Mouse (Mus musculus): ENCODE measurements around the gene Gm3147. TPM values are rescaled to one million over a fixed set of nuclear protein-coding genes. Genes with fewer than 3 reads are reported as not detected.
"Not testable (repeated sequence)": the region's sequence is repeated elsewhere in the genome, so short reads cannot be mapped to it uniquely, and the experiment has no call there.

Gene Gm3147
- polyA plus RNA-seq (2015; fragmentation: Nextera tagmentation; extraction: Ambion mirVana): not detected in 2 replicates

DNA sequence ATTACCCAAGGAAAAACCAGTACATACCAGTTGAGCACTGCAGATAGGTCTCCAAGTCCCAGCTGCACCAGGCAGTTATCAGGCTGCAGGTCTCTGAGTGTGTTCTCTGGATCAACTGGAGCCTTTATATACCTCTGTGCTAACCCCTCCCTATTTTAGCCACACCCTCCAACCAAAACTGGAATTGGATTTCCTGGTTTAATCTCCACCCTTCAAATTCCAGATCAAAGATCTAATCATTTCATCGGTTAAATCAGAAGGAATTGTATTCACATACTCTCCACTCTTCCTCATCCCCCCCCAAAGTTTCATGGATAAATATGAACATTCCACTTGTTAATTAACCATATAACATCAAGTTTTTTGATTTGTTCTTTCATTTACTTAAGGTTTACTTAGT is at the start of gene Gm3147:
Gene Gm3147, minus strand, starts transcription at position 101 of the 400 bp plus-strand sequence.
- H3K36me3 ChIP-seq (ENCODE audit: control insufficient read depth, insufficient read depth, low read length); H3K4me2 ChIP-seq (ENCODE audit: low read depth, low read length); H3K27ac ChIP-seq (ENCODE audit: low read length); H3K27me3 ChIP-seq (ENCODE audit: control insufficient read depth, insufficient read depth, low read depth, low read length); H3K9me3 ChIP-seq (ENCODE audit: control insufficient read depth, low read length); ATAC-seq (ENCODE audit: low read depth); H3K4me3 ChIP-seq (ENCODE audit: low read length); H3K9ac ChIP-seq (ENCODE audit: low read length); H3K4me1 ChIP-seq (replicated peaks; ENCODE audit: control insufficient read depth, insufficient read depth, low read length): not testable (repeated sequence)
- no CpG with 5 or more reads among the region's 1 CpGs for WGBS

- not testable (repeated sequence) for H3K4me3 ChIP-seq (ENCODE audit: low read length); H3K27me3 ChIP-seq (ENCODE audit: control insufficient read depth, insufficient read depth, low read depth, low read length); H3K4me2 ChIP-seq (ENCODE audit: low read depth, low read length); H3K36me3 ChIP-seq (ENCODE audit: control insufficient read depth, insufficient read depth, low read length); H3K9ac ChIP-seq (ENCODE audit: low read length); H3K4me1 ChIP-seq (replicated peaks; ENCODE audit: control insufficient read depth, insufficient read depth, low read length); ATAC-seq (ENCODE audit: low read depth); H3K27ac ChIP-seq (ENCODE audit: low read length); H3K9me3 ChIP-seq (ENCODE audit: control insufficient read depth, low read length)
- no CpG with 5 or more reads among the region's 2 CpGs for WGBS
These were observed 31.9 kb upstream of the Gm3147 start, which contains the start of gene Gm6205 for GRCm38 (mm10) chr5:94648082-94648481. Gene Gm6205 (plus strand): TSS chr5:94648382.

DNA sequence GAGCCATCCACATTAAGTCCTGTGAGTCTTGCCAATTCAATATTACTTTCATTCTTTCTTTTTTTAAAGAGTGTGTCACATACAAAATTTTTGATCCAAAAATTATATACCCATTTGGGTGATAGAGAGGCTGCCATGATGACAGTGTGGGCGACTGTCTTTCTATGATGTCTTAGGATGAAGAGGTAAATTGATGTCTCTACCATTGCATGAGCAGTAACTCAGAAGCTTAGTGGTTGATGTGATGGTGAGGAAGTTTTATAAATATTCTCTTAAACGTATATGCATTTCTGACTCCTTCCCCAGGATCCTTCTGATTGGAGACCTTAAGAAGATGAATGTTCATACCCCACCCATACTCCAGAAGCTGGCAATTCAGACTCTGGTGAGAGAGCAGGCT is 7.5 kb upstream of the Gm3147 start, which contains the start of gene Gm6509:
Gene Gm6509, plus strand, starts transcription at position 301 of the 400 bp plus-strand sequence.
- not testable (repeated sequence) for H3K27ac ChIP-seq (ENCODE audit: low read length); H3K4me3 ChIP-seq (ENCODE audit: low read length); H3K4me1 ChIP-seq (replicated peaks; ENCODE audit: control insufficient read depth, insufficient read depth, low read length); H3K4me2 ChIP-seq (ENCODE audit: low read depth, low read length); H3K36me3 ChIP-seq (ENCODE audit: control insufficient read depth, insufficient read depth, low read length); H3K9me3 ChIP-seq (ENCODE audit: control insufficient read depth, low read length); H3K27me3 ChIP-seq (ENCODE audit: control insufficient read depth, insufficient read depth, low read depth, low read length); ATAC-seq (ENCODE audit: low read depth); H3K9ac ChIP-seq (ENCODE audit: low read length)
- no CpG with 5 or more reads among the region's 2 CpGs for WGBS

Other genes with a start within 250 kb of the Gm3147 start
- not detected in 2 replicates for gene Gm7682, start 170.6 kb downstream of the Gm3147 start, polyA plus RNA-seq (2015; fragmentation: Nextera tagmentation; extraction: Ambion mirVana)
- gene Gm3139, start 90.1 kb downstream of the Gm3147 start, polyA plus RNA-seq (2015; fragmentation: Nextera tagmentation; extraction: Ambion mirVana): not detected in 2 replicates
- not detected in 2 replicates for gene Gm6509, start 7.6 kb upstream of the Gm3147 start, polyA plus RNA-seq (2015; fragmentation: Nextera tagmentation; extraction: Ambion mirVana)
- not detected in 2 replicates for gene Gm6205, start 32.0 kb upstream of the Gm3147 start, polyA plus RNA-seq (2015; fragmentation: Nextera tagmentation; extraction: Ambion mirVana)
- gene Gm3183, start 249.1 kb upstream of the Gm3147 start, polyA plus RNA-seq (2015; fragmentation: Nextera tagmentation; extraction: Ambion mirVana): not detected in 2 replicates

Data from lung, embryonic 16.5 days (tissue).